Mouse (Mus musculus) midbrain, postnatal 0 days (tissue): ENCODE measurements around the gene Slc26a11. TPM values are rescaled to one million over a fixed set of nuclear protein-coding genes. Genes with fewer than 3 reads are reported as not detected.
A peak's percentile ranks its signal among the peaks of the same experiment; 100 is the strongest.

Source experiments
- ATAC-seq: fragments of 200-750 bp; cut with Nextera tagmentation; 2 replicates; pipeline ENCODE4 v1.8.0; 2017; ENCODE audit warnings: moderate number of reproducible peaks, mild to moderate bottlenecking, moderate TSS enrichment, moderate library complexity; ENCODE audit not compliant: low FRiP score
- DNase-seq: peaks from one replicate; pipeline ENCODE4 v3.0.0-alpha.2; 2015; ENCODE audit warnings: low spot score
- H3K27ac ChIP-seq: fragments of 300-500 bp; sonication (generic); 2 replicates; pipeline ENCODE4 v1.5.1; 2014; ENCODE audit warnings: low read depth, mild to moderate bottlenecking, low read length, mixed read lengths
- H3K27me3 ChIP-seq: fragments of 300-500 bp; sonication (generic); 2 replicates; pipeline ENCODE4 v1.6.1; 2014; ENCODE audit warnings: low read length, control low read depth, mixed read lengths; ENCODE audit not compliant: insufficient read depth
- H3K36me3 ChIP-seq: fragments of 300-500 bp; sonication (generic); 2 replicates; pipeline ENCODE4 v1.6.1; 2014; ENCODE audit warnings: low read length, control low read depth, mixed read lengths; ENCODE audit not compliant: insufficient read depth
- H3K4me1 ChIP-seq: fragments of 300-500 bp; sonication (generic); 2 replicates; pipeline ENCODE4 v1.6.1; 2014; ENCODE audit warnings: mild to moderate bottlenecking, control low read depth, antibody characterized with exemption, low read length, mixed read lengths; ENCODE audit not compliant: insufficient read depth
- H3K4me2 ChIP-seq: fragments of 300-500 bp; sonication (generic); 2 replicates; pipeline ENCODE4 v1.6.1; 2014; ENCODE audit warnings: low read depth, mild to moderate bottlenecking, low read length, mixed read lengths; ENCODE audit not compliant: poor library complexity, severe bottlenecking
- H3K4me3 ChIP-seq: fragments of 300-500 bp; sonication (generic); 2 replicates; pipeline ENCODE4 v1.5.1; 2014; ENCODE audit warnings: low read depth, mild to moderate bottlenecking, low read length, moderate library complexity
- H3K9ac ChIP-seq: fragments of 300-500 bp; sonication (generic); replicated peaks from 2 replicates; pipeline ENCODE4 v1.6.1; 2014; ENCODE audit warnings: mild to moderate bottlenecking, low read length, moderate library complexity, mixed read lengths; ENCODE audit not compliant: poor library complexity, severe bottlenecking
- H3K9me3 ChIP-seq: fragments of 300-500 bp; sonication (generic); 2 replicates; pipeline ENCODE4 v1.6.1; 2016; ENCODE audit warnings: low read length, control low read depth
- CTCF ChIP-seq: IDR thresholded peaks from 2 replicates; pipeline ENCODE4 v1.5.1; 2016; ENCODE audit warnings: antibody characterized with exemption, mild to moderate bottlenecking
- WGBS: fragments of 180-500 bp; shearing (Covaris S2); extraction: QIAGEN DNeasy Blood & Tissue Kit; methylation state at CpG from one replicate; pipeline ENCODE4 v1.1.7; 2014; 5-methylcytosine and 5-hydroxymethylcytosine counted together
- polyA plus RNA-seq: library from polyadenylated mRNA; unstranded; fragments of >200 nt; fragmentation: Nextera tagmentation; extraction: Ambion mirVana; gene quantifications from 2 replicates; pipeline ENCODE4 v1.2.1, GENCODE M21; 2015
- total RNA-seq: library from RNA; depleted of rRNA; stranded (reverse); fragments of >200 nt; gene quantifications from 2 replicates; pipeline ENCODE4 v1.2.3, GENCODE M21; 2014

Slc26a11 gene
- total and polyA plus RNA-seq, 2 experiments from 2014 or later, result 7.0 to 8.3 TPM

DNA sequence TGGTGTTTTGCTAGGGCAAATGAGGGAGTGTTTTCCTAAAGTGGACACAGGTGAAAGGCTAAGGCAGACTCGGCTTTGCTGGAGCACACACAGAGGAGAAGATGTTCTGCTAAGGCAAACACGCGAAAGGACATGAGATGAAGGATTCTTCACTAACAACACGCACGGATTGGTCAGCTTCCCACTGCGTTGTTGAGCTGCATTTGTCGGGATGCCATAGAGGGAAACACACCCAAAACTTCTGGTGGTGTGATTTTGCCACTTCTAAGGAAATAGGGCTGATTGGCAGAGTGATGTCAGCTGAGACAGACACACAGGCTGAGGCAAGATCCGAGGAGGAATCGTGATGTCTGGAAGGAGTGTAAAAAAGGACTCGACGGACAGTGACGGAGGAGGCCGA lies 40.6 kb downstream of the Slc26a11 start:
- WGBS, result 23% methylated on average over 13 of the region's 13 CpGs
- no peak for TF ChIP-seq CTCF
- Histone ChIP-seq H3K9ac (no peak overlapping the region), H3K27me3 (peaks cover 39% of the 10 kb centered on the region), H3K4me1 (peaks cover 4% of the 10 kb centered on the region; the same call in 1 of the 2 replicates), H3K36me3 (no peaks in the 10 kb centered on the region), H3K27ac (no peak overlapping the region), H3K9me3 (no peaks in the 10 kb centered on the region), H3K4me3 (no peak overlapping the region), H3K4me2 (no peak overlapping the region)
- ATAC-seq, result no peak
- no peak for DNase-seq

DNA sequence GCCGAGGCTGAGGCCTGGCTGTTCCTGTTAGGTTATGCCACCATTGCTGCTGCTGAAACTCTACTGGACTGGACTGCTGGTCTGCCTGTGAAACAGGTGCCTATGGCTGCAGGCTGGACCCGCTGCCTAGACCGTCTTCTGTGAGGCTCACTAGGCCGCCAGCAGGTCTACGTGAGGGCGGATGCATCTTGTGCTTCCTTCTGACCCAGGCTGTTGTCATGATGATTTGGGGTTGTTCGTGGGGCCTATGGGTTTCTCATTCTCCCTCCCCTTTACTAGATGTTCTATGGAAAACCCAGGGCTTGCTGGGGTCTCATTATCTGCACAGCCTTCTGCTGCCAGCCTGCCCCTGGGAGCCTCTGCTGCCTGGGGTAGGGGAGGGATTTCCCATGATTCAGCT lies 41.1 kb downstream of the Slc26a11 start:
- no peak for ATAC-seq
- no peak for DNase-seq
- Histone ChIP-seq H3K27me3 (peaks cover 36% of the 10 kb centered on the region), H3K4me1 (peaks cover 4% of the 10 kb centered on the region; the same call in 1 of the 2 replicates), H3K9me3 (no peaks in the 10 kb centered on the region), H3K4me2 (no peak overlapping the region), H3K9ac (no peak overlapping the region), H3K36me3 (no peaks in the 10 kb centered on the region), H3K27ac (no peak overlapping the region), H3K4me3 (no peak overlapping the region)
- 49% methylated on average over 7 of the region's 7 CpGs for WGBS
- no peak for TF ChIP-seq CTCF

DNA sequence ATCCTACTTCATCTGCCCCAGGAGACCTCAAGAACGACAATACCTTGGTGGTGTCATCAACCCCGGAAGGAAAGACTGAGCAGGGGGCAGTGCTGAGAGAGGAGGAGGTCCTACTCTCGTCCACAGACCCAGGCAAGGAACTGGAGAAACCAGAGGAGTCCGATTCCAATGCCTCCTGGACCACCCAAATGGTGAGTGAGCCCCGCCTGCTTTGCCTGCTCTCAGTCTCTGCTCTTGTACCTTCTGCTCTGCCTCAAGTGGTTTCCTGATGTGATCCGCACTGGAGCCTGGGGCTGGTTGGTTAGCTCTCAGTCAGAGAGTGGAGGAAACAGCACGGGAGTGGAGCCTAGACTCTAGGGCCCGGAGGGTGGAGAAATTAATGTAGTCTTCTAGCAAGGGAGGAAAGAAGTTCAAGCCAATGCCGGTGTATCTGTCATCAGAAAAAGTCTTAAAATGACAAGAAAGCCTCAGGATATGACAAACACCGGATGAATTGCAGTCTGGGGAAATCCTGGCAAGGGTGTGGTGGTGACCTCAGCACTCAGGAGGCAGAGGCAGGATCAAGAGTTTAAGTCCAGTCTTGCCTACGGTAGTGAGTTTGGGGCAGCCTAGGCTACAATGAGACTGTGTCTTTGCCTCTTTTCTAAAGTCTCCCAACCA lies 47.3 kb downstream of the Slc26a11 start:
- H3K27ac ChIP-seq, result no peak overlapping the region
- ATAC-seq, result no peak
- H3K4me3 ChIP-seq, result no peak overlapping the region
- no peaks in the 10 kb centered on the region for H3K27me3 ChIP-seq
- no peaks in the 10 kb centered on the region for H3K9me3 ChIP-seq
- 58% methylated on average over 11 of the region's 11 CpGs for WGBS
- TF ChIP-seq CTCF, result no peak
- DNase-seq, result no peak
- H3K36me3 ChIP-seq, result no peaks in the 10 kb centered on the region
- no peaks in the 10 kb centered on the region for H3K4me1 ChIP-seq
- H3K4me2 ChIP-seq, result no peak overlapping the region
- H3K9ac ChIP-seq, result no peak overlapping the region

DNA sequence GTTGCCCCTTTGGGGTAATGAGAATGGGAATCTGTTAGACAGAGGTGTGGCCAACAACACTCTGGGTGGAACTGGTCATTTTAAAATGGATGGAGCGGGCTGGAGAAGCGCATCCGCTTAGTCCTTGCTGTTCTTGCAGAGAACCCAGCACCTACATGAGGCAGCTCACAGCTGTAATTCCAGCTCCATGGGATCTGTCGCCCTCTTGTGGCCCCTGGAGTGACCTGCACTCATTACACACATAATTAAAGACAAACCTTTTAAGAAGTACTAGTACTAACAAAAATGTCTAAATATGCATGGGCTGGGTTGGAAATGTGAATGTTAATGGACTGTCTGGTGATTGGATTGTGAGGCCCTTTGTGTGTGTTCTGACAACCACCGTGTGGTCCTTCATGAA lies 49.3 kb downstream of the Slc26a11 start:
- Histone ChIP-seq H3K4me2 (no peak overlapping the region), H3K9me3 (no peaks in the 10 kb centered on the region), H3K27ac (no peak overlapping the region), H3K36me3 (no peaks in the 10 kb centered on the region), H3K4me3 (no peak overlapping the region), H3K4me1 (no peaks in the 10 kb centered on the region), H3K27me3 (no peaks in the 10 kb centered on the region), H3K9ac (no peak overlapping the region)
- peak; percentile 68 for TF ChIP-seq CTCF
- WGBS, result 50% methylated on average over 5 of the region's 5 CpGs
- ATAC-seq, result no peak
- DNase-seq, result peak; percentile 14

DNA sequence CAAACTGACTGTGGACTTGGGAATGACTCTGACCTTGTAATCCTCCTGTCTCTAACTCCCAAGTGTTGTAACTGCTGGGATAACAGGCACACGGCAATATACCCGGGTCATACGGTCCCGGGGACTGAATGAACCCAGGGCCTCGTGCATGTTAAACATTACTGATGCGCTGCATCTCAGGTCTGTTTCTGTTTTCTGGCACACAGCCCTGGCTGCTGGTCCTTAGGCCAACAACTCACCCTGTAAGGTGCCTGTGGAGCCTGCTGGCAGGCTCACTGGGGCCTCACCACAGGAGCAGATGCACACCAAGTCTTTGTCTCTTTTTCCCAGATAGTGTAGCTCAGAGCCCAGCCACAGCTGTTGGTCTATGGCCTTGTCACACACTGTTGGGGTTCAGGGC lies 52.0 kb downstream of the Slc26a11 start:
- no peak overlapping the region for H3K27ac ChIP-seq
- no peak for TF ChIP-seq CTCF
- no peak overlapping the region for H3K4me2 ChIP-seq
- no peak overlapping the region for H3K9ac ChIP-seq
- no peaks in the 10 kb centered on the region for H3K9me3 ChIP-seq
- ATAC-seq (no peak), DNase-seq (no peak)
- 89% methylated on average over 6 of the region's 6 CpGs for WGBS
- no peaks in the 10 kb centered on the region for H3K36me3 ChIP-seq
- H3K4me1 ChIP-seq, result no peaks in the 10 kb centered on the region
- H3K27me3 ChIP-seq, result no peaks in the 10 kb centered on the region
- no peak overlapping the region for H3K4me3 ChIP-seq

DNA sequence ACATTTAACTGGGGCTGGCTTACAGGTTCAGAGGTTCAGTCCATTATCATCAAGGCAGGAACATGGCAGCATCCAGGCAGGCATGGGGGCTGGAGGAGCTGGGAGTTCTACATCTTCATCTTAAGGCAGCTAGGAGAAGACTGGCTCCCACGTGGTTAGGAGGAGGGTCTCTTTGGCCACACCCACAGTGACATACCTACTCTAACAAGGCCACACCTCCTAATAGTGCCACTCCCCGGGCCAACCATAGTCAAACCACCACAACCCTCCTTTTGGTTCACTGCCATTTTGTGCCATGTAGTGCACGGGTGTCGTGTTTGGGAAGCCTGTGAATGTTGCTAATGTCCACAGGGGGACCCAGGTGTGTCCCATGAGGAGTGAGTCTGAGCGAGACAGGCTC lies 52.6 kb downstream of the Slc26a11 start:
- DNase-seq (no peak), ATAC-seq (no peak)
- 57% methylated on average over 5 of the region's 5 CpGs for WGBS
- no peak for TF ChIP-seq CTCF
- Histone ChIP-seq H3K9ac (no peak overlapping the region), H3K9me3 (no peaks in the 10 kb centered on the region), H3K27me3 (no peaks in the 10 kb centered on the region), H3K4me1 (no peaks in the 10 kb centered on the region), H3K36me3 (no peaks in the 10 kb centered on the region), H3K4me2 (no peak overlapping the region), H3K4me3 (no peak overlapping the region), H3K27ac (no peak overlapping the region)
